Mouse (Mus musculus): Measurements from ENCODE around the gene Glo1.

DNA sequence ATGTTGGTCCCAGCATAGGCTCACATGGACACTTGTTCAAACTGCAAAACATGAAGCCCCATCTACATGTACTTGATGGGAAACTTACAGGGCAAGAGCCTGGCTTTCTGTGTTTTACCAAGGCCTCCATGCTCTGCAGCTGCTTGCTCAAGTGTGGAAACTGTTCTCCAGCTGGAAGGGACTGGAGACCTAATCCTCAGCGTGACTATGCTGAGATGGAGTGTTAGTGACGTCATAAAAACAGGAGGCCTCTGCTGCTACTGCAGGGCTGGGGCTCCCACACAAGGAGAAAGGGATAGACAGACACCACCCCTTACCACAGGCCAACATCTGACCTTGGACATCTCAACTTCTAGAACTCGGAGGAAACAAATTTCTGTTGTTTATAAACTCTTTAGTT is 55.7 kb downstream of the Glo1 start:
- TF ChIP-seq CTCF (IDR thresholded peaks at IDR 0.05; ENCODE audit: low read depth) (no peak), EP300 (IDR thresholded peaks at IDR 0.05; ENCODE audit: low read depth) (no peak)
